Mouse (Mus musculus): ENCODE measurements around the gene Chst8.
A peak's percentile ranks its signal among the peaks of the same experiment; 100 is the strongest.

Chst8 gene

DNA sequence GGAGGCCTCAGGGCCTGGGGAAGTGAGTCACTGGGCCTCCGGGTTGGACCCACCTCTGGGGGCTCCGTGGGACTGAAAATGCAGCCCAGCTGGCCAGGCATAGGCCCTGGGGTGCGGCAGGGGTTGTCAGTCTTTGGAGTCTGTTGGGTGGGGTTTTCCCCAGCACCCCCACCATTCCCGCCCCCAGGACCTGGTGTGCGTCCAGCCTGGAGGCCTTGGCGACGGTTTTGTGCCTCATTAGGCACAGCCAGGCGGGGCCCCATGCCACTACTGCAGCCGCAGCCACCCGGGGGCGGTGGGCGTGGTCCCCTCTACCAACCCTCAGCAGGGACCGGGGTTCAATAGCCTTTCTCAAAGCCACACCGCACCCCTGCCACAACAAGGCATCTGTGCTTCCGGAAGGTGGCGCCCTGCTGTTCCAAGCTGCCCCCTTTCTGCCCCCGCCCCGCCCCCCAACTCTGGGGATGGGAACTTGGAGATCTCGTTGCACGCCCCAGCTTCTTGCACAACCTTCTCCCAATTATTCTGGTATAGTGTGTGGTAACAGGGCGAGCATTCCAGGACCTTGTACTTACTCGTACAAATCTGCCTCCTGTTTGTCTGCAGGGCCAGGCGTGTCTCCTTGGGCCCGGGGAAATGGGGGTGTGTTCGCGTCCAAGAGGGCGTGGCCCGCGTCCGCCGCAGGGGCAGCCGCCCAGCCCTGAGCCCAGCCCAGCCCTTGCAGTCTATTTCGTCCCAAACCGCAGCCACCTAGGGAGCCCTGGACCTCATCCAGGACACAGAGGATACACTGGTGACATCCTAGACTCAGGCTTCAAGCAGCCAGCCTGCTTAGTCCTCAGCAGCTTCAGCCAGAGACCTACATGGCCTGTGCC is 182.1 kb downstream of the Chst8 start:
- DNase-seq (ENCODE audit: low spot score in 2 of 2), result peak; percentile 23 to 32

DNA sequence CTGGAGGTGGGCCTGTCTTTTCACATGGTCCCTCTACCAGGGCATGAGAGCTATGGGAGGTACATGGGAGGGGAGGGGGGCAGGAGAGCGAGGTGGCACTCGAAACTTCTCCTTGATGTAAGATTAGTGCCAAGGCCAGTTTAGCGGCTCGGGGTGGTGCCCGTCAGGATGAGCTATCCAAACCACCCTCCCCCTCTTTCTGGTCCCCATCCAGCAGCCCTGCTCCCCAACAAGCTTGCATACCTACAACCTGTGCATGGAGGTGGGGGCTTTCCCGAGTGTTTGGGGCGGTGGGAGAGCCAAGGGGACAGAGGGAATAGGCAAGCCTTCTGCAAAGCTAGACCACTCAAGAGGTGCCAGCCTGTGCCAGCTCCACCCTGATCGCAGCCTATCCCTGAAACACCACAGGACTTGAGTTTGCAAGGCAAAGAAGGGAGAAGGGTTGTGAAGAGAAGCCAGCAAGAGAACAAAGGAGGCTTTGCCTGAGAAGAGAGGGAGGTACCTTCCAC is 182.8 kb downstream of the Chst8 start:
- no peak for DNase-seq (ENCODE audit: low spot score in 2 of 2)
